Mouse (Mus musculus): ENCODE results near the gene Rnf151.

Rnf151 gene

DNA sequence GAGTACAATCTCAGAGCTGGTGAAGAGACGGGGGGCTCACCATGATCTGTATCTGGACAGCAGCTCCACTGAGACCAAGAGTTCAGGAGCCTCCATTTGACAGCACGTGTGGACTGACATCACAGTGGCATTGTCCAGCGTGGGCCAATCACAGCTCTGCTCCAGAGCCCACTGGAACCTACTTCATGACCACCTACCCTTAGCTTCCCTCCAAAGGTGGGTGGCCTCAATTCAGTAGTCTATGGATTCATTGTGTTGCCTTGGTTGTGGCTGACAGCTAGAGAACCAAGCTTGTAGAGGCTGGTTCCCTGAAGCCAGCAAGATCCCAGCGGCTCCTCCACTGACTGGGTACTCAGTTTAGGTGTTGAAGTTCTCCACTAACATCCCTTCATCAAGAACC is at the start of gene Rnf151, which contains the start of gene Rps2:
Rnf151 (minus strand) TSS at position 121 of the 400 bp plus-strand sequence.
Rps2 (plus strand) TSS at position 174 of the 400 bp plus-strand sequence.
- no peak for DNase-seq (ENCODE audit: low read depth)

DNA sequence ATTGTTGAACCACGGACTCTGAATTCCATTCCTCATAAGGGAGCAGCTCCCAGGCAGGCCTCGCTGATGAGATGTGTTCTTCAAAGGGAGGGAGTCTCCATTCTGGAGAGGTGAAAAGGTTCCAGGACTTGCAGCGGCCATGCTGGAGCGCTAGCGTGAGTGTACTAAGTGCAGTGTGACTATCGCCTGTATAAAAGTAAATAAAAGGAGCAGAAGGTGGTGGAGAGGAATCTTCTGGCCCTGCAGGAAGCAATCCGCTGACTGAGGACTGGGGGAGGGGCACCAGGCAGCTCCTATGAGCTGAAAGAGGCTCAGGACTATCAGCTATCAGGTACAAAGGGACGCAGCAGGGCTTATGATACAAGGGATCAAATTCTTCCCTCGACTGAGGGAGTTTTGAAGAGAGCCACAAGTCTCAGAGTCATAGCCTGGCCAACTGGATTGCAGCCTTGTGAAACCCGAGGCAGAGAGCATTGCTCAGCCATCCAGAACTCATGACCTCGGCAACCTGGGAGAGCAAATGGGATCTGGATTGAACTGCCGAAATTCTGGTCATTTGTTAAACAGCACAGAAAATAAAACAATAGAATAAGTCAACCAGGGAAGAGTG is 48.5 kb upstream of the Rnf151 start:
- no peak for DNase-seq (ENCODE audit: low read depth)

DNA sequence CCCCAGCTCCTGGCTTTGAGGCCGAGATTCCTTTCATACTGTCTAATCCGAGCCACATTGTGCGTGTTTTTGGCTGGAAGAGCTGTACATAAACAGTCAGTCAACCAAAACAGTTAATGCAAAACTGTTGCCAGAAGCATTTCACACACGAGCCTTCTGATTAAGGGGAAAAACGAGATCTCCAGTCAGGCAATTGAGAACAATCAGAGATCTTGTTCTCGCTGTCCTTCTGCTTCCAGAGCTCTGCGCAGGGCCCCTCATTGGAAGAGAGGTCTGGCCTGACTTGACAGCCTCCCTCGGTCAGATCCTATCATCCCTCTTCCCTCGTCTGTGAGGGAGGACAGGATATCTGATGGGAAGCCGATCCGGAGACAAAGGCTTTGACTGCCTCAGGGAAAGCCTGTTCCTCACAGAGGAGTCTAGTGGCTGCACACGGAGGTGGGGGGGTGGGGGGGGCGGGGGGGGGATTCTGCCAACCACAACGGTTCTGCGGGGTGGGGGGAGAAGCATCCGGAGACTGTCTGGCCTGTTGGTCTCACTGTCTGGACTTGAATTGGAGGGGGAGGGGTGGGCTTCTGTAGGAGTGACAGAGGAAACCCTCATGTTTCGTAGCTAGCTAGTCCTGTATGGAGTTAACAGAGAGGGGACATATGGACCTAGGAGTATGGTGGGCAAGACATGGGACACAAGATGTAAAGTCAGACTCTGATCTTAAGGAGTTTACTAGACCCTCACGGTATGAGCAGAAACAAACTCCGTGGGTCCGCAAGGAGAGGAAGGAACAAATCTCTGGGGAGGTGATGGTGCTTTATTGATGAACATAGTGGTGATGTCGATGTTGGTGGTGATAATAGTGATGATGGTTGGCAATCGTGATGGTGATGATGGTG is 47.4 kb upstream of the Rnf151 start:
- no peak for DNase-seq (ENCODE audit: low read depth)

DNA sequence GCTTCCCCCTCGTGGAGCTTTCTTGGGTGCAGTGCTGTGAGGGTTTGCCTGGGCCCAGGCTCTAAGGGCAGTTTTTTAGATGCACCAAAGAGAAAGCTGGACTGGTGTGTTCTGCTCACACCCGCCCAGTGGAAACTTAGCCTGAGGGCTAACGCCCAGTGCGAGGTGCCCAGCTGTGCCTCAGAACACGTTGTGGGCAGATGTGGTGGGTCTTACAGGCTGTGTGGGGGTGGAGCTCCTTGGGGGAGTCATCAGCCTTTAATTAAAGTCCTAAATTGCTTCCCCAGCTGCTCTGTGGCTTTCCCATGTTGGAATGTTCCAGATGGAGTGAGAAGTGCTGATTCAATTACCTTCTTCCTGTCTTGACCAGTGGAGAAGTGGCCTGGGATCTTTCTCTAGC is 43.3 kb upstream of the Rnf151 start:
- no peak for DNase-seq (ENCODE audit: low read depth)

DNA sequence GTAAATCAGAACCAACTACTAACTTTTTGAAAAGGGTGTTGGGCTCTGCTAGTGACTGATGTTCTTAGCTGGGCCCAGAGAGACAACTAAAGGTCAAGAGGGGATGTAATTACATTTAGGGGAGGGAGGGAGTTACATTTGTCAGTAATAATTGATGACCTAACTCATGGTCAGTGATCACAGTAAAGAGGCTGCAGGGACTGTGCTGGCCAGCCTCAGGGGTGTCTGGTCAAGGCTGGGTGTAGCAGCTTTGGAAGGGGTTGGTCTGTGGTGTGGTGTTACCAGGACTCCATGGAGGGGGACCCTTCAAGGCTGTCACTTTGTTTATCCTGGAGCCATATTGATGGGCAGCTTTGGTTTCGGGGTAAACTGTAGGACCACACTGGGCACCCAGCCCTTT is 39.5 kb upstream of the Rnf151 start:
- DNase-seq (ENCODE audit: low read depth) = no peak

DNA sequence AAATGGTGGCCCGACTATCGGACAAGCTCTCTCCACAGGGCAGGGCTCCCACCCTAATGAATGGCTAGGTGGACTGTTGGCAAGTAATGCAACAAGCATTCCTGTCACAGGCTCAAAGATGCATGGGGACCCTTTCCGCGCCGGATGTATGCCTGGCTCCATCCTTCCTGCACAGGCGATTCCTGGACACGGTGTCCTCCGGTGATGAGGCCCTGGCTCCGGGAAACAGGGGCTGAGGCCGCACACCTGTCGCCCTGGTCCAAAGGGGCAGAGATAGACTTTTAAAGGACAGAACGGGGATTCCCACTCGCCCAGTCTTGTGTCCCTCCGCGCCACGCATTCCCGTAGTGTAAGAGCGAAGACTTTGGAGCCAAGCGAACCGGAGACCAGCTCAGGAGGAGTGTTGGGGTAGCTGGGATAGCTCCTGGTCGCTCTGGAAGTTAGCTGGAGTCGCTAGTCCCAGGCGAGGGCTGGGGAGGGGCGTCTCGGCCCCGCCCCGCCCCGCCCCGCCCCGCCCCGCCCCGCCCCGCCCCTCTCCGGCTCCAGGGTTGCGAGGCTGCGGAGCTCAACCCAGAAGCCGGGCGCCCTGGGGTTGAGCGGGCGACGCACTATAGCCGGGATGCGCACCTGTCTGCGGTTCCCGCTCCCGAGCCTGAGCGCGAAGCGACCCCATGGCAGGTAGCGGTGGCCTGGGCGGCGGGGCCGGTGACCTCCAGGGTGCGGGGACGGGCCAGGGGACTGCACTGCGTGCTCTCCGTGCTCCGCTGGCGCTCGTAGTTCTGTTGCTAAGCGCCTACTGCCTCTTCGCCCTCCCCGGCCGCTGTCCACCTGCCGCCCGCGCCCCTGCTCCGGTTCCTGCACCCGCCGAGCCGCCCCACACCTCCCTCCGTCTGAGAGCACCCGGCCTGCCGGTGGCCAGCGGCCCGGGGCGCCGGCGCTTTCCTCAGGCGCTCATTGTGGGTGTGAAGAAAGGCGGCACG is 34.8 kb upstream of the Rnf151 start, which contains the start of gene Hs3st6:
Hs3st6 (plus strand) TSS at position 574 of the 980 bp plus-strand sequence.
- peak; percentile 38 for DNase-seq (ENCODE audit: low read depth)

DNA sequence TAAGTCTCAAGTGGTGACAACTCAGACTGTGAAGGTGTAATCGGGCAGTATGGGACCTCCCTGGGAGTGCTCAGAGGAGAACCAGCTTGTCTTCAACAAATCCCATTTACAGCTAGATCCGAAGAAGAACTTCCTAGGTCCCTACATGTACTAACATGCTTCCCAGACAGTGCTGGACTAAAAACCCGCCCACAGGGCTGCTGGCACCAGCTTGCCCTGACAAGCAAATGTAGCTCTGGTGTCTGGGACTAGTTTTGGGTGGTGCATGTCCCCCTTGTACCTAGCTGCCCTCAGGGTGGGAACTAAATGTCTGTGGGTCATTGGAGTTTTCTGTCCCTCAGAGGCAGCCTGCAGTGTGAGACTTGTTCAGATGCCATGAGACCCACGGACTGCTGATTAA is 33.7 kb upstream of the Rnf151 start:
- no peak for DNase-seq (ENCODE audit: low read depth)

DNA sequence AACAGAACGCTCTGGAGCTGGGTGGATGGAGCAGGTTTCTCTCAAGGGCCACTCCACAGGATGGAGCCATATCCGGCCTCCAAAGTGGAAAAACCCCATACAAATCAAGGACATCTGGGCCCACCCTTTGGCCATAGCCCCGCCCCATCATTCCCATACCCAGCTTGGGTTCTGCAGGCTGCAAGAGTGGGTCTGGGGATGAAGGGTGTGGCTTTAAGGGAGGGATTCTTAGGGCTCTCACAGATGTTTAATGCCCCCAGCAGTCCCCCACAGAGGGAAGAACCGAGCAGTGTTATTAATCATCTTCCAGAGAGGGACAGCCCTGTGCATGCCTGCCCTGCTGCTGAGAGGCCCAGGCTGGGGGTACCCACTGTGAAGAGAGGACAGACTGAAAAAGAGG is 29.1 kb upstream of the Rnf151 start:
- DNase-seq (ENCODE audit: low read depth) = no peak

DNA sequence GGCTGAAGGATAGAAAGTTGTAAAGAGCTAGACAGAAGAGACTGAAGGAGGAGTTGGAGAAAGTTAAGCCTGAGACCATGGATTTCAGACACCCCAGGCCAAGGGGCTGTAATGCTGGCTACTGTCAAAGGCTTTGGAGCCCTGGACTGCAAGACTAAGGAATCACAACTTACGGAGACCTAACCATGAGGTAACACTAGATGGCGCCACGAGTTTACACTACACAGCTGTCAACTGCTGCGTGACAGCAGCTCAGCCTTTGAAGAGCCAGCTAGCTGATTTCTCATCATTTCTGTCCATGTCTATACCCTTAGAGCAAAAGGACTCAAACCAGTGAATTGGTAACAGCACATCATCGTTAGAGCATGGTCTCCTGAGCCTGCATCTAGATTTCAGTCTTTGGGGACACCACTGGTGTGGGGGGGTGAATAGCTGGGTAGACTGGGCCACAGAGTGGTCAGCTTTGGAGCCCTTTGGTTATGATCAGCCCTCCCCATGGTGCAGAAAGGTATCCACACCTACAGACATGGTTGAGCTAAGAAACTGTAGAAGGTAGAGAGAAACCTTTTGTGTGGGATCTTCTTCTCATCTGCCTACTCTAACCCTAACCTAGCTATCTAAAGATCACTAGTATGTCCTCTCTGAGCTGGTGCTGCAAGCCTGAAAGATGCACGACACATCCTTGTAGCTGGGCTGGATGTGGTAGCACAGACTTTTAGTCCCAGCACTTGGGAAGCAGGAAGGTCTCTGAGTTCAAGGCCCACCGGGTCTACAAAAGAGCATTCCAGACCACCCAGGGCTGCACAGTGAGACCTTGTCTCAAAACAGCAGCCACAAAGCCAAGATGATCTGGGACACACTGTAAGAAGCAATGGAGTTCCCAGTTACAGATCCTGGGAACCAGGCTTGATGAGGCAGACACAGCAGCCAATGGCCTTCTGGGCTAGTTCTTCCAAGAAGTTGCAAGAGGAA is 27.9 kb upstream of the Rnf151 start:
- peak; percentile 91 for DNase-seq (ENCODE audit: low read depth)

DNA sequence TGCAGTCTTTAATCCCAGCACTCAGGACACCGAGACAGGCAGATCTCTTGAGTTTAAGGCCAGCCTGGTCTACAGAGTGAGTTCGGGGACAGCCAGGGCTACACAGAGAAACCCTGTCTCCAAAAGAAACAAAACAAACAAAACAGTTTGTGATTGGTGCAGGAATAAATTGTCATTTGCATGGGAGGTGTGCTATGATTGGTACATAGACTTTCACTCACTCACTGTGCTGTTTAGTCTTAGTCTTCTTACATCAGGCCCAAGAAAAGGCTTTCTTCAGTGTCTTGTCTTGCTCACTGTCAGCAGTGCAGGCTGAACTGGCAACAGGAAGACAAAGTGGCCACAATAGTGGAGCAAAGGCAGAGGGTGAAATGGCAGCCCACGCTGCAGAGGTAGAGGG is 26.5 kb upstream of the Rnf151 start:
- no peak for DNase-seq (ENCODE audit: low read depth)

DNA sequence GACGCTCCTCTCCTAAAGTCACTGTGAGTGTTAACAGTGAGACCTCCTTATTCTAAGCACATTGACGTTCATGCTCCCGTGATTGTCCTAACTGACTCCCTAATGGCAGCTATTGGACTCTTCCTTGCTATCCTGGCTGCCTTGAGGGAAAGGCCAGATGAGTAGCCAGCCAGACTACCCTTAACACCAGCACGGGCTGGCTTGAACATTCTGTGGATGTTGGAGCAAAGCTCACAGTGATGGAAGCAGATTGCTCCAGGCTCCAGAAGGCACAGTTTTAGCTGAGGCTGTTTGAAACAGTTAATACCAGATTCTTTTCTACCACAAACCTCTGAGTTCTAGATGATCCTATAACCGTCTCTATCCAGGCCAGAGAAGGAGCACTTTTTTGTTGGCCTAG is 26.0 kb upstream of the Rnf151 start:
- no peak for DNase-seq (ENCODE audit: low read depth)

DNA sequence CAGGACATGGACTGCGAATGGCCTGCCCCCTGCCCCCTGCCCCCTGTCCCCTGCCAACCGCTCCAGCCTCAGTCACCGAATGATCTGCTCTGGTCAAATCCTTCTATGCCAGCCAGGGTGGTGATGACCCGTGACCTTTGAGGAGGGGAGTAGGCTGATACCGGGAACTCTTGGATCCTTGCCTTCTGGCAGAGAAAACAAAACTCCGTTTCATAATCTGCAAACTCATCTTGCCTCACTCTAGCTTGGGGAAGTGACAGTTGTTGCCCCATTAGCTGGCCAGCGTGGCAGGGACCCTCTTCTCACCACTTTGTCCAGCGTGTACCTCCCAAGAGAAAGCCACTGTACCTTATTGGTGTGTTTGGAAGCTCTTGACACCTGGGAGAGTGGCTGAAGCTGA is 24.4 kb upstream of the Rnf151 start:
- DNase-seq (ENCODE audit: low read depth) = no peak

DNA sequence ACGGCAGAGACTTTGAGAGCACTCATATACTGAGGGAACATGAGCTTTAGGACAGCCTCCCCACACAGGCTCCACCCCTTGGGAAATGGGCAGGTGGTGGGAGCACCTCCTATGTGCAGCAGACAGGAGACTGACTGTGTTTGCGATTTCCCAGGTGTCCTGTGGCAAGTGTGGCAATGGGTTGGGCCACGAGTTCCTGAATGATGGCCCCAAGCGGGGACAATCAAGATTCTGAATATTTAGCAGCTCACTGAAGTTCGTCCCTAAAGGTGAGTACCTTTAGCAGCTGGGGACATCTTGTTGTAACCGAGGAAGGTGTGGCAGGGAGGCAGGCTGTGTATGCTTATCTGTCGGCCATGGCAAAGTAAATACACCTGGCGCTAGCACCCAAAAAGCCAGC is 22.1 kb upstream of the Rnf151 start:
- no peak for DNase-seq (ENCODE audit: low read depth)

DNA sequence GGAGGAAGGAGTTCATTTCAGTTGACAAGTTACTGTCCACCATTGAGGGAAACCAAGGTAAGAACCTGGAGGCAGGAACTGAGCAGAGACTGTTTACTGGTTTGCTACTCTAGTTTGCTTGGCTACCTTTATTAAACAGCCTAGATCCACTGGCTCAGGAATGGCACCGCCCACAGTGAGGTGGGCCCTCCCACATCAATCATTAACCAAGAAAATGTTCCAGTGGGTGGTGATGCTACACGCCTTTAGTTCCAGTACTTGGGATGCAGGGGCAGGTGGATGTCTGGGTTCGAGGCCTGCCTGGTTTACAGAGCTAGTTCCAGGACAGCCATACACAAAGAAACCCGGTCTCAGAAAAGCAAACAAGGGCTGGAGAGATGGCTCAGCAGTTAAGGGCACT is 20.4 kb upstream of the Rnf151 start:
- no peak for DNase-seq (ENCODE audit: low read depth)

DNA sequence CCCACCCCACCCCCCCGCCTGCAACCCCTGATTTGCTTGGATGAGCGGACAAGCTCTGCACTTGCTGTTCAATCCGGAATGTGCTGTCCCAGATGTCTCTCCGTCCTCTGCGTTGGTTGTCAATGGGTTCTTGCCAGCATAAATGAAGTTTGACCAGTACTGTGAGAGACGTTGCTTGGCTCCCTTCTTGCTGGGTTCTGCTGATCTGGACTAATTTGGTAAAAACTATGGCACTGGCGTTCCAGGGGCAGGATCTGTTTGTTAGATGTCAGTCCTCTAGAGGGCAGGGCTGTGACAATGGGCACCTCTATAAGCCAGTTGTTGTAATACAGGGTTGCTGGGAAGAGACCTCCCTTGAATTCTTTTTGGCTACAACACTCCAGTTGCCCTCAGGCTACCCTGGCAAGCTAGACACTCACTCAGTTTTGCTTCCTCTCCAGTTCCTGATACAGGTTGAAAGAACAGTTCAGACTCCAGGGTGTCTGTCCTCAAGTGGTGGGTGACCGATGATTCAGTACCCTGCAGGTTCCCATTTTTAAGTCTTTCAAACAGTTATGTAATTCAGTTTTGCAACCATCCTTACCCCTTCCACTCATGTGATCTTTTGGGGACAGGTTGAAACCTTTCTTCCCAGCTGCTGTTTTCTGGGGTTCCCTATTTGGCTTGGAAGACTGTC is 19.4 kb upstream of the Rnf151 start:
- peak; percentile 37 for DNase-seq (ENCODE audit: low read depth)

DNA sequence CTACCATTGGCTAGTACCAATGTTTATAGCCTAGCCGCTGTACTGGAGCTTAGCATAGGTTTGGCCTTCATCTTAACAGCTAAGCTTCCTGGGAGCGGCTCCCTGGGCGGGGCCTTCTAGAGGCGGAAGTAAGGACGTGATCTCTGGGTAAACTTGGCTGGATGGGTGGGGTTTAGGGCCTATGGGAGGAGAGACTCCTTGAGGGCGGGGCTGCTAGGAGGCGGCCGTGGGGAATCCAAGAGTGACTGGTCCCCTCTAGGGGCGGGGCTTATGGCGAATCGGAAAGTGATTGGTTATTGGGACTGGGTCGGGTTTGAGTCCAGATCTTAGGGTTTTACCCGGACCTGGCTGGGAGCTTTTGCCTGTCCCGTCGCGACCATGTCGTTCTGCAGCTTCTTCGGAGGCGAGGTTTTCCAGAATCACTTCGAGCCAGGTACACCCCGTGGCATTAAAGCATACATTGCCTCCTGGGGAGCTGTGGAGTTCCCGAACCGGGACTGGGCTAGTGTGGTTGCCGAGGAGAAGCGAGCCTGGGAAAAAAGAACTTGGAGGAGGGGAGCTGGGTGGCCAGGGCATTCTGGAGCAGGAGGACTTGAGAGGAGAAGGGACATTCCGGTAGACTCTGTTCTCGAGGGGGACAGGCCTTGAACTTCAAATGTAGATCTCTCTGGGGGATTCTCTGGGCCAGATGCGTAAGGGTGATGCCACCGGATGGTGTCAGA is 18.6 kb upstream of the Rnf151 start, which contains the start of gene Msrb1:
Msrb1 (plus strand) TSS at position 313 of the 722 bp plus-strand sequence.
- DNase-seq (ENCODE audit: low read depth) = peak; percentile 96

DNA sequence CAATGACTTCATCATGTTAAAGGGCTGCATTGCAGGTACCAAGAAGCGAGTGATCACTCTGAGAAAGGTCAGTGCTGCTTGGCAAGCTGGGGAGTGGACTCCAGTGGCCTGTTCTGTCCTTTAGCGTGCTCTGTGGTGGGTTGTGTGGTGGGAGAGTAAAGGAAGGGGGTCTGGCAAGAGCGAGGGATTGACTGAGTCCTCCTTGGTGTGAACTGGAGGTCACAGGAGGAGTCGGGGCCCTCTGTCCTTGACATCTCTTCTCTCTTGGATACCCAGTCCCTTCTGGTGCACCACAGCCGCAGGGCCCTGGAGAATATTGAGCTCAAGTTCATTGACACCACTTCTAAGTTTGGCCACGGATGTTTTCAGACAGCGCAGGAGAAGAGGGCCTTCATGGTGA is 17.6 kb upstream of the Rnf151 start:
- DNase-seq (ENCODE audit: low read depth) = no peak

DNA sequence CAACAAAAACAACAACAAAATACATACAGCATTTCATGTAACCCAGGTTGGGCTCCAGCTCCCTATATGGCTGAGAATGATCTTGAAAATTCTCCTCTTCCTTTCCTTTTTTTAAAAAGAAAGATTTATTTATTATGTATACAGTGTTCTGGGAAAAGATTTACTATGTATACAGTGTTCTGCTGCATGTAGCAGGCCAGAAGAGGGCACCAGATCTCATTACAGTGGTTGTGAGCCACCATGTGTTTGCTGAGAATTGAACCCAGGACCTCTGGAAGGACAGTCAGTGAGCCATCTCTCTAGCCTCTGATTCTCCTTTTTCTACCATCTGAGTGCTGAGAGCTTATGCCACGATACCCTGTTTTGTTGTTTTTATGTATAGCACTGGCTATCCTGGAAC is 16.6 kb upstream of the Rnf151 start:
- no peak for DNase-seq (ENCODE audit: low read depth)

DNA sequence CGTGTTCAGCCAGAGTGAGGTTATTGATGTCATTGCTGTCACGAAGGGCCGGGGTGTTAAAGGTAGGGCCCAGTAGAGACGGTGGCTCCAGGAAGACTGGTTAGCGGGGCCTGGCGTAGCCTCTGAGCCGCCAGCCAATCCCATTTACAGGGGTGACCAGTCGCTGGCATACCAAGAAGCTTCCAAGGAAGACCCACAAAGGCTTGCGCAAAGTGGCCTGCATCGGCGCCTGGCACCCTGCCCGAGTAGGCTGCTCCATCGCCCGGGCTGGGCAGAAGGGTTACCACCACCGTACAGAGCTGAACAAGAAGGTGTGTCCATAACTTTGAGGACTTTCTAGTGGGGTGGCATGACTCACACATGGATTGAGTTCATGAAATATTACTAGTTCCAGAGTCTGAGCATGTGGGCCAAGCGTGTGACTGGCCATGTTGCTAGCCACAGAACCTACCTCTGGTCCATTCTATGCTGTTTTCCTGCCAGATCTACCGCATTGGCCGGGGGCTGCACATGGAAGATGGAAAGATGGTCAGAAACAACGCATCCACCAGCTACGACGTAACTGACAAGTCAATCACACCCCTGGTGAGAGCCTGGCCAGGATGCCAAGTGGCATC is 15.7 kb upstream of the Rnf151 start:
- DNase-seq (ENCODE audit: low read depth) = no peak
